Mouse (Mus musculus) skeletal muscle tissue, postnatal 0 days (tissue): Measurements from ENCODE around the gene Carns1. TPM values are rescaled to one million over a fixed set of nuclear protein-coding genes. Genes with fewer than 3 reads are reported as not detected.

Experiments used
- microRNA-seq, 2 experiments: library from miRNA; unstranded; fragments of <30 nt; microRNA quantifications; one replicate each; pipeline ENCODE4; 2016
- polyA plus RNA-seq: library from polyadenylated mRNA; unstranded; fragments of >200 nt; fragmentation: Nextera tagmentation; extraction: Ambion mirVana; gene quantifications from 2 replicates; pipeline ENCODE4 v1.2.1, GENCODE M21; 2015

Gene Carns1
- polyA plus RNA-seq = 16.9 and 20.7 TPM in 2 replicates

GRCm38 (mm10) chr19:4175368-4175947 lies at the start of gene Carns1:
TSS of gene Carns1 (minus strand) at chr19:4175479.

GRCm38 (mm10) chr19:4214071-4214770 lies 38.9 kb upstream of the Carns1 start, which contains the start of the genes Clcf1 and AC109138.7:
TSS of gene Clcf1 (plus strand) at chr19:4214238.
TSS of gene AC109138.7 (plus strand) at chr19:4214357.

GRCm38 (mm10) chr19:4201291-4201909 lies 26.1 kb upstream of the Carns1 start, which contains the start of gene Rad9a:
TSS of gene Rad9a (minus strand) at chr19:4201662.

DNA sequence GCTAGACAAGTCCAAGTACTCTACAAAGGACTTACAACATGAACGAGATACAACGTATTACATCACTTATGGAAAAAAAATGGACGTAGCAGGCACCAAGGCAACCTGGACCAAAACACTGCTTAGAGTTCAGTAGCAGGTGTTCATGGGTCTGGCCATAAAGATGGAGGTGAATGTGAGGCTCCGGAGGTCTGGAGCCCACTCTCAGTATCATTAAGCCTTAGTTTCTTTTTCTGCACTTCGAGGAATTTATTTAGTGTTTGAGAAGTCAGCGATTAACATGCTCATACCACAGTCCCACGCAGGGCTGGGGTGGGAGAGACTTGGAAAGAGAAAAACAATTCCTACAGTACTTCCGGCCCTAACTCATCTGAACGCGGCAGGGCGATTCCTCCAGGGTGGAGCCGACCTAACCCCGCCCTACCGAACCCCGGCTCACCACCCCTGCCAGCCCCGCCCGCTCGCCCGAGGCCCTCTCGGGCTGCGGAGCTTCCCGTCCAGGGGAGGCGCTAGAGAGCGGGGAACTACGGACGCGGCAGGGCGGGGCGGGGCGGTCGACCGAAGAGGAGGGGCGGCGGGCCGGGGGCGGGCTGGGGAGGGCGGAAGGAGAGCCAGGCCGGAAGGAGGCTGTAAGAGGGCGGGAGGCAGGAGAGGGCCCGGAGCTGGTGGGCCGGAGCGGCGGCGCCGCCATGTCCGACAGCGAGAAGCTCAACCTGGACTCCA lies 16.4 kb upstream of the Carns1 start, which contains the start of gene Ppp1ca:
TSS of gene Ppp1ca (plus strand) at position 538 of the 723 bp plus-strand sequence.

DNA sequence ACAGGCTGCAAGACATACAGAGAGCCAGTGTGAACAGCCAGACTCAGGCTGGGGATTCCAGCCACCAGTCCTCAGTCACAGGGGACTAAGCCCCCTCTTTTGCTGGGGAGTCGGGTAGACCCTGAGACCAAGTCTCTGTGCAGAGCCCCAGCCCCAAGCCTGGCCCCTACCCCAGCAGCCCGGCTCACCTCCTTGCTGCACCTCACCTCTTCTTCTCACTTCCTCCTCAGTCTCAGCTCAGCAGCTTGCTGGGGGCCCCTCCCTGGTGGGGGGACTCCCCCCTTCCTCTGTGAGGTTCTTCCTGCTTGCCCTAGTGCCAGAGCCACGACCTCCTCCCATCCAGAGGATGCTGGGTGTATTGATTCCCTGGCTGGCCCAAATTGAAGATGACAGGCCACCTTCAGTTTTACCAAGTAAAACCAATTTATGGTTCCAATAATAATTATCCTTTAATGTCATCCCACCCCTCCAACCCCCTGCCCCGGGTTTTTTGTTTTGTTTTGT lies 15.6 kb upstream of the Carns1 start, which contains the start of gene Tbc1d10c:
TSS of gene Tbc1d10c (minus strand) at position 454 of the 504 bp plus-strand sequence.

DNA sequence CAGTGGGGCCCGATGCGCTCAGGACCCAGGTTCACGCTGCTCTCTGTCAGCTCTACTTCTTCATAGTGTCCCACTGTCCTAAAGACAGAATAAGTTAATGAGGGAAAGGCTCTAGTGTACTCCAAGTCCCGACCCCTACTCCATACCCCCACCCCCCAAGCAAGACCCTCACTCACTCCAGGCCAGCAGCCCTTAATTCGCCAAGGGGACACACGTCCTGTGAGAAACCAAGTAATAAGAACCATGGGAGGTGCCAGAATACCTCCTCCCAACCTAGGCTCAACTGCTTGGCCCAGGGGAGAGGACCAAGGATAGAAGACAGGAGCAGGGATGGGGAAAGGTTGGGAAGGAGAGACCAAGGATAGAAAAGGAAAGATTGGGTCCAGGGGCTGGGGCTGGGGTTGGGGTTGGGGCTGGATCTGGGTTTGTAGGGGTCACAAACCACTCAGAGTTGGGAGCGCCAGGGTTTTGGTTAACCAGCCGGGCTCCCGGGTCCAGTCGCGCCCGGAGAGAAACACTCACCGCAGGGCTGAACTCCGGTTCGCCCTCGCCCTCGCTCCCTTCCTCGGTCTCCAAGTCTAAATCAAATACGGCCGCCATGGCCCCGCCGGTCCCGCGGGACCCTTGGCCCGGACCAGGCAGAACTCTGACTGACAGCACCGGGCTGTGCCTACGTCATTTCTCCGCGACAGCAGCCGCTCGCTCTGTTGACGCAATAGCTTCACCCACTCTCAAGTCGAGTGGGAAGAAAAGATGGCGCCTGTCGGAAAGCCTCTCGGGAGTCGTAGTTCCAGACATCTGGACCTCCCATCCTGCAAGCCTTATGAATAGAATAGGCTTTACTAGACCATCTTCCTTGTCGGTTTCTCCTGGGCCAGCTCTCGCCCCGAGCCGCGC lies 12.4 kb downstream of the Carns1 start, which contains the start of gene Rps6kb2:
TSS of gene Rps6kb2 (minus strand) at position 709 of the 897 bp plus-strand sequence.

DNA sequence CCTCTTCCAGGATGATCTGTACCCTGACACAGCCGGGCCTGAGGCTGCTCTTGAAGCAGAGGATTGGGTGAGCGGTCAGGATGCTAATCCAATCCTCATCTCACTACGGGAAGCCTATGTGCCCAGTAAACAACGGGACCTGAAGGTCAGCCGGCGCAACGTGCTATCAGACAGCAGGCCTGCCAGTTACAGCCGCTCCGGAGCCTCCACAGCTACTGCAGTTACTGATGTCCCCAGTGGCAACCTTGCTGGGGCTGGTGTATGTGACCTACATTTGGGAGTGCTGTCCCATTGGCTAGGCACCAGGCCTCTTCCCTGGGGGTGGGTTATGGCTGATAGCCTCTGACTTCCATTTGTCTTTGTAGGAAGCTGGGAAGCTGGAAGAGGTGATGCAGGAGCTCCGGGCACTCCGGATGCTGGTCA lies 22.0 kb downstream of the Carns1 start, which contains the start of gene Ptprcap:
TSS of gene Ptprcap (plus strand) at position 373 of the 423 bp plus-strand sequence.

DNA sequence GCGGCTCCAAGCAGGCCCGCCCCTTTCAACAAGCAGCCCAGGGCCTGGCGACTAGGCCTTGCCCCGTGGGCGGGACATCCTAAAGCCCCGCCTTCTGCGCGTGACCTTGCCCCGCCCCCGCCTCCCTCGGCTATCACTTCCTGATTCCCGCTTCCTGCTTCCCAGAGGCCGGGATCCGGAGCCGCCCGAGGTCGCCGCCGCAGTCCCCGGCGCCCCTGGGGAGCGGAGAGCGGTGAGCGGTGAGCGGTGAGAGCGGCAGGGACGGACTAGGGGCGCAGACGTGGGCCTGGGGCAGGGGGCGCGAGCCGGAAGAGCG lies 26.8 kb downstream of the Carns1 start, which contains the start of gene Coro1b:
TSS of gene Coro1b (plus strand) at position 129 of the 316 bp plus-strand sequence.

GRCm38 (mm10) chr19:4143759-4144268 lies 31.5 kb downstream of the Carns1 start, which contains the start of gene Cabp4:
TSS of gene Cabp4 (minus strand) at chr19:4144033.

DNA sequence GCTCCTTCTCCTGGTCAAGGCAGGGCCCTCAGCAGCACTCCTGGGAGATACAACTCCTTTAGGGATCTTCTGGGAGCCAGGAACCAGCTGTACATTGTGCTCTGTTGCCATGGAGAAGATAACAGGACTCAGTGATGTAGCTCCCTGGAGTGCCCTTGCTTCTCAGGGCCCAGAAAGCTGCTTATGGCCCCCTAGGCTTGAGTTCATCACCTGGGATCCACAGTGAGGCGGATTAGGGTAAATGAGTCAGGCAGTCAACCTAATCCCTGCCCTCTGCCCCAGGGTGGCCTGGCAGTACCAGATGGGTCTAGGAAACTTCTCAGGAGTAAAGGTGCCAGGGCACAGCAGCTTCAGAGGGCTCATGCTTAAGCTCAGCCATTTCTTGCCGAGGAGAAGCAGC lies 35.8 kb downstream of the Carns1 start, which contains the start of gene Gpr152:
TSS of gene Gpr152 (plus strand) at position 342 of the 400 bp plus-strand sequence.

GRCm38 (mm10) chr19:4125741-4126696 lies 49.3 kb downstream of the Carns1 start, which contains the start of gene Aip:
TSS of gene Aip (minus strand) at chr19:4125858.

Small RNA genes lying within 50 kb of the gene (microRNA-seq; reads per million reads assigned to microRNA genes)
- gene Gm26115 = 0 reads per million in 2 experiments

Other genes starting within 250 kb of the Carns1 start
- 7.5 and 8.1 TPM in 2 replicates for gene Aldh3b1, start 245.7 kb downstream of the Carns1 start, polyA plus RNA-seq
- 20.6 and 25.5 TPM in 2 replicates for gene Unc93b1, start 240.3 kb downstream of the Carns1 start, polyA plus RNA-seq
- 0.35 TPM in 1 of 2 replicates, not detected in the other for gene Aldh3b3, start 216.8 kb downstream of the Carns1 start, polyA plus RNA-seq
- 1.0 and 9.9 TPM in 2 replicates for gene Aldh3b2, start 203.2 kb downstream of the Carns1 start, polyA plus RNA-seq
- gene Acy3, start 188.9 kb downstream of the Carns1 start, polyA plus RNA-seq = 10.8 and 13.3 TPM in 2 replicates
- not detected in 2 replicates for gene Tbx10, start 182.7 kb downstream of the Carns1 start, polyA plus RNA-seq
- 39.5 and 49.5 TPM in 2 replicates for gene Nudt8, start 174.9 kb downstream of the Carns1 start, polyA plus RNA-seq
- 0.94 and 1.1 TPM in 2 replicates for gene Gm49405, start 174.9 kb downstream of the Carns1 start, polyA plus RNA-seq
- gene Doc2g, start 172.2 kb downstream of the Carns1 start, polyA plus RNA-seq = 1.6 and 2.5 TPM in 2 replicates
- 413 and 450 TPM in 2 replicates for gene Ndufv1, start 162.7 kb downstream of the Carns1 start, polyA plus RNA-seq
- 271 and 284 TPM in 2 replicates for gene Gstp1, start 137.5 kb downstream of the Carns1 start, polyA plus RNA-seq
- 11.0 and 11.1 TPM in 2 replicates for gene Gstp2, start 129.5 kb downstream of the Carns1 start, polyA plus RNA-seq
- gene Gstp3, start 115.9 kb downstream of the Carns1 start, polyA plus RNA-seq = 0.21 TPM in 1 of 2 replicates, not detected in the other
- 1.3 and 1.5 TPM in 2 replicates for gene Cabp2, start 93.9 kb downstream of the Carns1 start, polyA plus RNA-seq
- 38.7 and 45.9 TPM in 2 replicates for gene Cdk2ap2, start 78.3 kb downstream of the Carns1 start, polyA plus RNA-seq
- gene Pitpnm1, start 75.5 kb downstream of the Carns1 start, polyA plus RNA-seq = 3.8 and 5.2 TPM in 2 replicates
- gene Aip, start 49.6 kb downstream of the Carns1 start, polyA plus RNA-seq = 56.7 and 57.8 TPM in 2 replicates
- gene Gpr152, start 35.7 kb downstream of the Carns1 start, polyA plus RNA-seq = not detected in 2 replicates
- gene Cabp4, start 31.4 kb downstream of the Carns1 start, polyA plus RNA-seq = 0.14 and 1.5 TPM in 2 replicates
- gene Coro1b, start 26.9 kb downstream of the Carns1 start, polyA plus RNA-seq = 67.6 and 99.9 TPM in 2 replicates
- 2.1 and 2.3 TPM in 2 replicates for gene Ptprcap, start 21.9 kb downstream of the Carns1 start, polyA plus RNA-seq
- gene Rps6kb2, start 12.1 kb downstream of the Carns1 start, polyA plus RNA-seq = 42.6 and 42.9 TPM in 2 replicates
- 5.1 and 6.7 TPM in 2 replicates for gene Tbc1d10c, start 15.8 kb upstream of the Carns1 start, polyA plus RNA-seq
- 660 and 721 TPM in 2 replicates for gene Ppp1ca, start 16.6 kb upstream of the Carns1 start, polyA plus RNA-seq
- 10.2 and 10.8 TPM in 2 replicates for gene Rad9a, start 26.2 kb upstream of the Carns1 start, polyA plus RNA-seq
- 0.51 and 0.85 TPM in 2 replicates for gene Clcf1, start 38.8 kb upstream of the Carns1 start, polyA plus RNA-seq
- gene AC109138.7, start 38.9 kb upstream of the Carns1 start, polyA plus RNA-seq = not detected in 2 replicates
- 35.0 and 37.0 TPM in 2 replicates for gene Pold4, start 56.4 kb upstream of the Carns1 start, polyA plus RNA-seq
- gene Ssh3, start 93.7 kb upstream of the Carns1 start, polyA plus RNA-seq = 1.6 and 3.1 TPM in 2 replicates
- gene Ankrd13d, start 107.7 kb upstream of the Carns1 start, polyA plus RNA-seq = 0.84 and 0.95 TPM in 2 replicates
- 6.6 and 7.6 TPM in 2 replicates for gene Grk2, start 130.7 kb upstream of the Carns1 start, polyA plus RNA-seq
- gene Kdm2a, start 222.8 kb upstream of the Carns1 start, polyA plus RNA-seq = 16.5 and 17.4 TPM in 2 replicates